ENCODE assay signal across 15 mouse cellular contexts in genomic region chr10:8027023-8027422, GRCm38 (mm10).
DNase-seq lines count a peak whose midpoint lies in the region; ATAC-seq lines count a peak whose summit lies in the region.
"Had no signal": no experiment of that assay in that cellular context is flagged by ENCODE, and none has a peak within 500 bp of the region (broad histone marks: within the 10 kb centered on the region; RNA-seq: fewer than 3 reads in every experiment).

No protein-coding gene starts in this region.

- no peak overlapping the region for H3K4me2 ChIP-seq in forebrain, embryonic 16.5 days (ENCODE audit: low read length)
- H3K4me2 ChIP-seq in forebrain, embryonic 12.5 days = no peak overlapping the region
- H3K4me2 ChIP-seq in limb, embryonic 12.5 days = no peak overlapping the region
- H3K4me2 ChIP-seq: embryonic facial prominence, embryonic 15.5 days; heart, embryonic 13.5 days; hindbrain, embryonic 15.5 days; stomach, embryonic 15.5 days had no signal

- no peak overlapping the region for H3K4me3 ChIP-seq in forebrain, embryonic 16.5 days (replicated peaks; ENCODE audit: low read length)
- no peak overlapping the region for H3K4me3 ChIP-seq in forebrain, embryonic 12.5 days (replicated peaks)
- no peak overlapping the region for H3K4me3 ChIP-seq in limb, embryonic 12.5 days (replicated peaks)
- H3K4me3 ChIP-seq in limb, embryonic 10.5 days = no peak overlapping the region
- H3K4me3 ChIP-seq: embryonic facial prominence, embryonic 15.5 days; heart, embryonic 13.5 days; hindbrain, embryonic 15.5 days; layer of hippocampus, adult 2 months; stomach, embryonic 15.5 days had no signal

- 4% methylated on average over 6 of the region's 6 CpGs for WGBS in forebrain, embryonic 16.5 days
- 19% methylated on average over 6 of the region's 6 CpGs for WGBS in forebrain, embryonic 12.5 days
- WGBS in limb, embryonic 12.5 days = 28% methylated on average over 6 of the region's 6 CpGs
- 72% methylated on average over 6 of the region's 6 CpGs for WGBS in limb, embryonic 10.5 days

- peak; percentile 52 for ATAC-seq in forebrain, embryonic 16.5 days
- no peak for ATAC-seq in forebrain, embryonic 12.5 days (ENCODE audit: low FRiP score)
- no peak for ATAC-seq in limb, embryonic 12.5 days (ENCODE audit: insufficient number of reproducible peaks, insufficient read depth, low FRiP score, low TSS enrichment, low read depth)
- ATAC-seq in megakaryocyte-erythroid progenitor cell, adult 5-6 weeks (replicated peaks; ENCODE audit: low FRiP score, low TSS enrichment, poor library complexity, severe bottlenecking) = no peak
- ATAC-seq: CD4-positive, CD25-positive, alpha-beta regulatory T cell, adult 4 months had no signal

- H3K9ac ChIP-seq in forebrain, embryonic 16.5 days (replicated peaks; ENCODE audit: low read depth, low read length) = no peak overlapping the region
- no peak overlapping the region for H3K9ac ChIP-seq in forebrain, embryonic 12.5 days
- no peak overlapping the region for H3K9ac ChIP-seq in limb, embryonic 12.5 days (replicated peaks)
- H3K9ac ChIP-seq: embryonic facial prominence, embryonic 15.5 days; heart, embryonic 13.5 days; hindbrain, embryonic 15.5 days; stomach, embryonic 15.5 days had no signal

- DNase-seq in limb, embryonic 10.5 days (ENCODE audit: low spot score) = no peak
- DNase-seq in NIH3T3 (ENCODE audit: low read depth) = peak; percentile 9
- DNase-seq in kidney, postnatal 10 days = peak; percentile 12
- no peak for DNase-seq in thymus, postnatal 25 days
- DNase-seq: cerebellum, postnatal 14 days had no signal

- H3K27me3 ChIP-seq in forebrain, embryonic 16.5 days (replicated peaks; ENCODE audit: control insufficient read depth, insufficient read depth, low read length) = no peaks in the 10 kb centered on the region
- no peaks in the 10 kb centered on the region for H3K27me3 ChIP-seq in forebrain, embryonic 12.5 days
- H3K27me3 ChIP-seq in limb, embryonic 12.5 days = no peaks in the 10 kb centered on the region
- H3K27me3 ChIP-seq in limb, embryonic 10.5 days (ENCODE audit: low read depth, poor library complexity, severe bottlenecking) = no peaks in the 10 kb centered on the region
- H3K27me3 ChIP-seq: embryonic facial prominence, embryonic 15.5 days; heart, embryonic 13.5 days; hindbrain, embryonic 15.5 days; stomach, embryonic 15.5 days had no signal

- H3K27ac ChIP-seq in forebrain, embryonic 16.5 days (ENCODE audit: low read length) = no peak overlapping the region
- no peak overlapping the region for H3K27ac ChIP-seq in forebrain, embryonic 12.5 days
- H3K27ac ChIP-seq in limb, embryonic 12.5 days = peak overlapping the region; percentile 53; the same call in 1 of the 2 replicates
- H3K27ac ChIP-seq in limb, embryonic 10.5 days = no peak overlapping the region
- H3K27ac ChIP-seq: embryonic facial prominence, embryonic 15.5 days; heart, embryonic 13.5 days; hindbrain, embryonic 15.5 days; layer of hippocampus, adult 2 months; stomach, embryonic 15.5 days had no signal

- H3K36me3 ChIP-seq in forebrain, embryonic 16.5 days (ENCODE audit: control insufficient read depth, insufficient read depth) = no peaks in the 10 kb centered on the region
- no peaks in the 10 kb centered on the region for H3K36me3 ChIP-seq in forebrain, embryonic 12.5 days (replicated peaks)
- no peaks in the 10 kb centered on the region for H3K36me3 ChIP-seq in limb, embryonic 12.5 days
- no peaks in the 10 kb centered on the region for H3K36me3 ChIP-seq in limb, embryonic 10.5 days
- H3K36me3 ChIP-seq: embryonic facial prominence, embryonic 15.5 days; heart, embryonic 13.5 days; hindbrain, embryonic 15.5 days; stomach, embryonic 15.5 days had no signal

- no peaks in the 10 kb centered on the region for H3K9me3 ChIP-seq in forebrain, embryonic 16.5 days (ENCODE audit: control insufficient read depth, low read length)
- no peaks in the 10 kb centered on the region for H3K9me3 ChIP-seq in forebrain, embryonic 12.5 days
- H3K9me3 ChIP-seq in limb, embryonic 12.5 days = no peaks in the 10 kb centered on the region
- no peaks in the 10 kb centered on the region for H3K9me3 ChIP-seq in limb, embryonic 10.5 days (replicated peaks)
- H3K9me3 ChIP-seq: embryonic facial prominence, embryonic 15.5 days; heart, embryonic 13.5 days; hindbrain, embryonic 15.5 days; stomach, embryonic 15.5 days had no signal

- 0 out of 2 replicates have a peak, but pooled peaks cover 2% of the 10 kb centered on the region for H3K4me1 ChIP-seq in forebrain, embryonic 16.5 days (replicated peaks; ENCODE audit: control insufficient read depth, insufficient read depth, low read length)
- H3K4me1 ChIP-seq in forebrain, embryonic 12.5 days = peaks cover 4% of the 10 kb centered on the region
- H3K4me1 ChIP-seq in limb, embryonic 12.5 days (replicated peaks) = peaks cover 20% of the 10 kb centered on the region
- peaks cover 13% of the 10 kb centered on the region for H3K4me1 ChIP-seq in limb, embryonic 10.5 days
- H3K4me1 ChIP-seq: hindbrain, embryonic 15.5 days had no signal

Comparison
In these comparisons a context has a peak if more than half of its experiments do, and no peak if none do; other contexts are left out.
1. DNase-seq: peak in NIH3T3 (single experiment) and kidney, postnatal 10 days (single experiment); none in limb, embryonic 10.5 days (single experiment) and thymus, postnatal 25 days (single experiment).